Mouse (Mus musculus): ENCODE measurements at regions not wholly inside any gene's neighbourhood (a gene's known extent, or its start where the extent isn't known, plus 50 kb on each side); places are given as distances from the start of the nearest gene placed in this dataset.

DNA sequence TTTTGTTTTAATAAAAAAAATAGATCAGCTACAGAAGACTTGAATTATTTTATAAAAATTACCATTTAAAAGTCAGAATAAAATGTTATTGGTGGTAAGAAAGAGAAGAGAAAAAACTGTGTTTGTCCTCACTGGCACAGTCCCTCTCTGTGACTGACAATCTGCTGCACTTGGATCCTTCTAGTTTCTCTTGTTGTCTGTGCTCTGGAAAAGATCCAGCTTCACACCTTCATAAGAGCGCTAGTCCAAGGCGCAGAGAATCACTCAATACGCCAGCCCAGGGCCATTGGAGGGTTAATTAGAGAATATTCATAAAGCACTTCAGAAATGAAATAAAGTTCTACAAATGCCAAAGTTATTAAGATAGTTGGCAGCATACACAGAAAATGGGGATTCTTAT is 153.8 kb downstream of the Lmbrd1 start:
- Histone ChIP-seq H3K4me3 (ENCODE audit: low read depth, low read length) (no peak overlapping the region), H3K9me3 (ENCODE audit: low read length) (no peaks in the 10 kb centered on the region), H3K27me3 (ENCODE audit: insufficient read depth, low read length) (no peaks in the 10 kb centered on the region), H3K36me3 (replicated peaks; ENCODE audit: insufficient read depth, low read length) (no peaks in the 10 kb centered on the region), H3K4me2 (ENCODE audit: low read depth, low read length) (no peak overlapping the region), H3K9ac (replicated peaks) (no peak overlapping the region), H3K4me1 (ENCODE audit: insufficient read depth) (no peaks in the 10 kb centered on the region), H3K27ac (ENCODE audit: low read depth) (no peak overlapping the region)
- 83% methylated on average over 3 of the region's 3 CpGs for WGBS (ENCODE audit: insufficient replicate concordance)
- ATAC-seq (no peak), DNase-seq (no peak)
- TF ChIP-seq CTCF (IDR thresholded peaks at IDR 0.05; ENCODE audit: low read depth): no peak
- no peak for TF ChIP-seq EP300 (IDR thresholded peaks at IDR 0.05; ENCODE audit: low read depth)

DNA sequence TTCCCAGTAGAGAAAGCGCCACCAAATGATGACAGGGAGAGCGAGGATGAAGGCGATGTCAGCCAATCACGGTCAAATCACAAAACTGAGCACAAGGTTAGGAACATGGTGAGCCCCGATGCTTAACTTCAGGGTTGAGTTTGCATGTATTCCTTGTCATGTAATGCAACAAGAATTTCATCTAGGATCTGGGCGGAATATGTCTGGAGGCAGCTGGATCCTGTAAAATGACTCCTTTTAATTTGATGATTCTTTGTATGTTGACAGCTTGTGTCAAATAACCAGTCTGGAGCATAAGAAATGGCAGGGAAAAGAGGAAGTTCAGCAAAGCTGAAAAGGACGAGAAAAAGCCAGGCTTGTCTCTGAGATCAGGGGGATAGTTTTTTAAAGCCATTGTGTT is 188.4 kb downstream of the Lmbrd1 start:
- DNase-seq (no peak), ATAC-seq (no peak)
- Histone ChIP-seq H3K4me3 (ENCODE audit: low read depth, low read length) (no peak overlapping the region), H3K4me2 (ENCODE audit: low read depth, low read length) (no peak overlapping the region), H3K27me3 (ENCODE audit: insufficient read depth, low read length) (no peaks in the 10 kb centered on the region), H3K9ac (replicated peaks) (no peak overlapping the region), H3K27ac (ENCODE audit: low read depth) (no peak overlapping the region), H3K4me1 (ENCODE audit: insufficient read depth) (no peaks in the 10 kb centered on the region), H3K36me3 (replicated peaks; ENCODE audit: insufficient read depth, low read length) (no peaks in the 10 kb centered on the region), H3K9me3 (ENCODE audit: low read length) (no peaks in the 10 kb centered on the region)
- TF ChIP-seq CTCF (IDR thresholded peaks at IDR 0.05; ENCODE audit: low read depth): no peak
- no peak for TF ChIP-seq EP300 (IDR thresholded peaks at IDR 0.05; ENCODE audit: low read depth)
- 64% methylated on average over 7 of the region's 7 CpGs for WGBS (ENCODE audit: insufficient replicate concordance)

DNA sequence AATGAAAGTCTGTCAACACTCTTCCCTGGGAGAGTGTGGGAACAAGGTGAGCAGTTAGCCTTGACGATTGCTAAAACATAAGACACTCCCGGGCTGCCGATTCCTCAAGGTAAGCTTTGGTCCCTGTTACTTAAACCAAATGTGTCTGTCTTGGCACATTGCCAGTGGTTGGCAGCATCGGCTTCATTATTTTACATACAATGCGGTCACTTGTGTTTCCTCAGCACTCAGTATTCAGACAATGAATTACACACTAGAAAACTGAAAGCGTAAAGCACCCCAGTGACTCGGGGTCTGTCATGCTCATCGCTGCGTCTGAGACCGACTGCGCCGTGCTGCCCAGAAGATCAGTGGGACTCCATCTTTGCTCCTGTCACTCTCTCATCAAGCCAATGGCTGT is 191.3 kb downstream of the Lmbrd1 start:
- Histone ChIP-seq H3K9ac (replicated peaks) (no peak overlapping the region), H3K36me3 (replicated peaks; ENCODE audit: insufficient read depth, low read length) (no peaks in the 10 kb centered on the region), H3K9me3 (ENCODE audit: low read length) (no peaks in the 10 kb centered on the region), H3K4me1 (ENCODE audit: insufficient read depth) (no peaks in the 10 kb centered on the region), H3K4me2 (ENCODE audit: low read depth, low read length) (no peak overlapping the region), H3K27me3 (ENCODE audit: insufficient read depth, low read length) (no peaks in the 10 kb centered on the region), H3K4me3 (ENCODE audit: low read depth, low read length) (no peak overlapping the region), H3K27ac (ENCODE audit: low read depth) (no peak overlapping the region)
- 82% methylated on average over 12 of the region's 12 CpGs for WGBS (ENCODE audit: insufficient replicate concordance)
- DNase-seq (no peak), ATAC-seq (no peak)
- TF ChIP-seq CTCF (IDR thresholded peaks at IDR 0.05; ENCODE audit: low read depth) (no peak), EP300 (IDR thresholded peaks at IDR 0.05; ENCODE audit: low read depth) (no peak)

DNA sequence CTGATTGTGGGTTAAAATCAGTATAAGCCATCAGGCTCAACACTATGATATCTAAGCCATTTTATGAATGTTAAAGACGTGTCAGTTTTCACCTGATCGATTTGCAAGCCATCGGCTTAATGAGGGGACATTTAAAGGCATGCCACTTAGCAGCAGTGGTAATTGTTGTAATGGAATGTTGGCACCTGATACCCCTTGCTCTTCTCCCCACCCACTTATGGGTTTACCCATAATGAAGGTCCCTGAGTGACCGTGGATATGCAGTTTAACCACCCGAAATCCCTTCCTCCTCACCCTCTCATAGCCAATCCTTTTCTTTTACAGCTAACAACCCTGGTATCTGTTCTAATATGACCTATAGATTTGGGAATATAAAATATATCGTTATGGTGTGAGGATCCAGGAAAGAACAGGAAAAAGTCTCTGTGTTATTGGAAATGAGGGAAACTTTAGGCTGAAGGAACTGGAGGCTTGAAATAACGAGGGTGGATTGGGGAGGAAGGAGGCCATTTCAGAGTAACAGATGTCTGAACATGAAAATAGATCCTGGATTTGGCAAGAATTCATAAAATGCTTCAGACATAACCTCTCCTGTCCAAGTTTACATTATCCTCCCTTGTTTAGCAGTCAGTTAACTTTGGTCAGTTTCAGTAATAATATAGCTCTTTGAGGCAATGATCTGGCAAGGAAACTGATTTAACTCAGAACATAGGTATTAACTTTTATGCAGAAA is 192.4 kb downstream of the Lmbrd1 start:
- Histone ChIP-seq H3K9me3 (ENCODE audit: low read length) (no peaks in the 10 kb centered on the region), H3K4me1 (ENCODE audit: insufficient read depth) (no peaks in the 10 kb centered on the region), H3K4me2 (ENCODE audit: low read depth, low read length) (no peak overlapping the region), H3K27me3 (ENCODE audit: insufficient read depth, low read length) (no peaks in the 10 kb centered on the region), H3K36me3 (replicated peaks; ENCODE audit: insufficient read depth, low read length) (no peaks in the 10 kb centered on the region), H3K9ac (replicated peaks) (no peak overlapping the region), H3K27ac (ENCODE audit: low read depth) (no peak overlapping the region), H3K4me3 (ENCODE audit: low read depth, low read length) (no peak overlapping the region)
- TF ChIP-seq EP300 (IDR thresholded peaks at IDR 0.05; ENCODE audit: low read depth) (no peak), CTCF (IDR thresholded peaks at IDR 0.05; ENCODE audit: low read depth) (no peak)
- ATAC-seq: no peak
- 69% methylated on average over 7 of the region's 7 CpGs for WGBS (ENCODE audit: insufficient replicate concordance)
- no peak for DNase-seq

DNA sequence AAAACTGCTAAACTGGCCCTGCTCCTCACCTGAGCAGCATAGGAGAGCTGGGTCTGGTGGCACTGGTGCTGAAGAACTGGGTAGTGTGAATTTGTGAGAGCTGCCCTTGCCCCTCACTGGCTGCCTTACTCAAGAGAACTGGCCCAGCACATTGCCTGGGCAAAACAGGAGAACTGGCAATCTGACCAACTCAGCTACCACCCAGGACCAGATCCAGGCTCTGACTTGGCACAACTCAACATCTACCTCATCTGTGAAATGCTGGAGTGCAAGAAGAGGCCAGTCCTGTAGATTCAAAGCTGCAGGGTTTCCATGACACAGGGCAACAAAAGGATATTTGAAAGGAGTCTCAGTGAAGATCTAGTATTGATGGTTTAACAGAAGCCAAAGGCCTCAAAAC is 198.6 kb downstream of the Lmbrd1 start:
- Histone ChIP-seq H3K36me3 (replicated peaks; ENCODE audit: insufficient read depth, low read length) (no peaks in the 10 kb centered on the region), H3K4me1 (ENCODE audit: insufficient read depth) (no peaks in the 10 kb centered on the region), H3K4me3 (ENCODE audit: low read depth, low read length) (no peak overlapping the region), H3K27ac (ENCODE audit: low read depth) (no peak overlapping the region), H3K9me3 (ENCODE audit: low read length) (no peaks in the 10 kb centered on the region), H3K9ac (replicated peaks) (no peak overlapping the region), H3K27me3 (ENCODE audit: insufficient read depth, low read length) (no peaks in the 10 kb centered on the region), H3K4me2 (ENCODE audit: low read depth, low read length) (no peak overlapping the region)
- TF ChIP-seq CTCF (IDR thresholded peaks at IDR 0.05; ENCODE audit: low read depth): no peak
- no peak for TF ChIP-seq EP300 (IDR thresholded peaks at IDR 0.05; ENCODE audit: low read depth)
- ATAC-seq: no peak
- no peak for DNase-seq

DNA sequence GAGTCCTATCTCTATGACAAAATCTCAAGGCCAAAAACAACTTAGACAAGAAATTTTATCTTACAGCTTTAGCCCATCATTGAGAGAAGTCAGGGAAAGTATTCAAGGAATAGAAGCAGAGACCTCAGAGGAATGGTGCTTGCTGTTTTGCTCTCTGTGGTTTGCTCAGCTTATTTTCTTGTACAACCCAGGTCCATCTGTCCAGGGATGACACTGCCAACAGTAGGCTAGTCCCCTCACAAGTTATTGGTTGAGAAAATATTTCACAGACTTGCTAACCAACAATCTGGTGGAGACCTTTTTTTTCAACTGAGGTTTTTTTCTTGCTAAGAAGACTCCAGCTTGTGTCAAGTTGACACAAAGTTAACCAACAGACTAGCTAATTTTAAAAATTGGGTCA is 205.2 kb downstream of the Lmbrd1 start:
- no peak for DNase-seq

DNA sequence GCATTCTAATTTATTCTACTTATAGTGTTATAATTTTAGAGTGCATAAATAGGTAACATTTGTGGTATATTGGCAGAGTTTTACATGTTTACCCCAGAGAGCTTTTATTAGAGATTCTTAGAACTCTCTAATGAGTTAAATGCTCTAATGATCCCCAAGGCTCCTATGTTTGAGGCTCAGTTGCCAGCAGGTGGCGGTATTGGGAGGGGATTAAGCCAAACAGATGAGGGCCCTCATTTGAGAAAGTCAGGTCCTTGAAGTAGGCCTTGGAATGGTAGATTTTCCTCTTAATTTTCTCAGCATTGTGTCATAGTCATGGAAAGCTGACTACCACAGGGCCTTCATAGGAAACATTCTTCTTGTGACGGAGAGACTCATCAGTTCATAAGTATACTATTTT is 222.8 kb downstream of the Lmbrd1 start:
- Histone ChIP-seq H3K4me3 (ENCODE audit: low read depth, low read length) (no peak overlapping the region), H3K36me3 (replicated peaks; ENCODE audit: insufficient read depth, low read length) (no peaks in the 10 kb centered on the region), H3K9me3 (ENCODE audit: low read length) (no peaks in the 10 kb centered on the region), H3K4me2 (ENCODE audit: low read depth, low read length) (no peak overlapping the region), H3K27me3 (ENCODE audit: insufficient read depth, low read length) (no peaks in the 10 kb centered on the region), H3K4me1 (ENCODE audit: insufficient read depth) (no peaks in the 10 kb centered on the region), H3K9ac (replicated peaks) (no peak overlapping the region), H3K27ac (ENCODE audit: low read depth) (no peak overlapping the region)
- 27% methylated on average over 2 of the region's 2 CpGs for WGBS (ENCODE audit: insufficient replicate concordance)
- DNase-seq (peak; percentile 15), ATAC-seq (no peak)
- TF ChIP-seq CTCF (IDR thresholded peaks at IDR 0.05; ENCODE audit: low read depth): peak; percentile 18; the same call in 1 of the 2 replicates
- TF ChIP-seq EP300 (IDR thresholded peaks at IDR 0.05; ENCODE audit: low read depth): no peak

More for the DNA sequence above, 205.2 kb downstream of the Lmbrd1 start:
- Histone ChIP-seq H3K4me3 (ENCODE audit: low read depth, low read length) (no peak overlapping the region), H3K36me3 (replicated peaks; ENCODE audit: insufficient read depth, low read length) (no peaks in the 10 kb centered on the region), H3K27me3 (ENCODE audit: insufficient read depth, low read length) (no peaks in the 10 kb centered on the region), H3K9me3 (ENCODE audit: low read length) (no peaks in the 10 kb centered on the region), H3K9ac (replicated peaks) (no peak overlapping the region), H3K4me2 (ENCODE audit: low read depth, low read length) (no peak overlapping the region), H3K27ac (ENCODE audit: low read depth) (no peak overlapping the region), H3K4me1 (ENCODE audit: insufficient read depth) (no peaks in the 10 kb centered on the region)
- TF ChIP-seq EP300 (IDR thresholded peaks at IDR 0.05; ENCODE audit: low read depth) (no peak), CTCF (IDR thresholded peaks at IDR 0.05; ENCODE audit: low read depth) (no peak)
- no peak for ATAC-seq
